ENCODE assay signal across 8 mouse cellular contexts in genomic region chr8:71719928-71720457, GRCm38 (mm10). TPM values are rescaled to one million over a fixed set of nuclear protein-coding genes. Genes with fewer than 3 reads are reported as not detected.
DNase-seq lines count a peak whose midpoint lies in the region; ATAC-seq and TF ChIP-seq lines count a peak whose summit lies in the region.

No protein-coding gene starts in this region.

- no peak overlapping the region for H3K4me3 ChIP-seq in lung, embryonic 14.5 days (ENCODE audit: low read depth, low read length)
- no peak overlapping the region for H3K4me3 ChIP-seq in lung, postnatal 0 days (ENCODE audit: low read depth, low read length)
- no peak overlapping the region for H3K4me3 ChIP-seq in hindbrain, embryonic 16.5 days (ENCODE audit: low read length)
- H3K4me3 ChIP-seq in midbrain, embryonic 11.5 days (ENCODE audit: low read depth, low read length), result no peak overlapping the region

- 39% methylated on average over 7 of the region's 7 CpGs for WGBS in lung, embryonic 14.5 days
- 39% methylated on average over 7 of the region's 7 CpGs for WGBS in lung, postnatal 0 days
- 20% methylated on average over 7 of the region's 7 CpGs for WGBS in hindbrain, embryonic 16.5 days
- 19% methylated on average over 7 of the region's 7 CpGs for WGBS in midbrain, embryonic 11.5 days

- H3K9me3 ChIP-seq in lung, embryonic 14.5 days (ENCODE audit: low read depth, low read length), result no peaks in the 10 kb centered on the region
- no peaks in the 10 kb centered on the region for H3K9me3 ChIP-seq in lung, postnatal 0 days (ENCODE audit: low read length)
- no peaks in the 10 kb centered on the region for H3K9me3 ChIP-seq in hindbrain, embryonic 16.5 days (ENCODE audit: control insufficient read depth, low read length)
- no peaks in the 10 kb centered on the region for H3K9me3 ChIP-seq in midbrain, embryonic 11.5 days (ENCODE audit: control insufficient read depth, low read length)

- TF ChIP-seq EP300 in lung, postnatal 0 days (IDR thresholded peaks at IDR 0.05), result no peak

- no peak for TF ChIP-seq CTCF in lung, embryonic 14.5 days (IDR thresholded peaks at IDR 0.05; ENCODE audit: low read depth)
- no peak for TF ChIP-seq CTCF in lung, postnatal 0 days (IDR thresholded peaks at IDR 0.05)

- no peak overlapping the region for H3K4me2 ChIP-seq in lung, embryonic 14.5 days
- no peak overlapping the region for H3K4me2 ChIP-seq in lung, postnatal 0 days (replicated peaks; ENCODE audit: low read depth, low read length)
- peak overlapping the region; percentile 43 for H3K4me2 ChIP-seq in hindbrain, embryonic 16.5 days (ENCODE audit: low read length)
- H3K4me2 ChIP-seq in midbrain, embryonic 11.5 days, result peak overlapping the region; percentile 15; the same call in 1 of the 2 replicates

- H3K27ac ChIP-seq in lung, embryonic 14.5 days (ENCODE audit: low read depth), result no peak overlapping the region
- no peak overlapping the region for H3K27ac ChIP-seq in lung, postnatal 0 days (ENCODE audit: low read length)
- H3K27ac ChIP-seq in hindbrain, embryonic 16.5 days (ENCODE audit: low read depth, low read length), result peak overlapping the region; percentile 72
- peak overlapping the region; percentile 52; the same call in 1 of the 2 replicates for H3K27ac ChIP-seq in midbrain, embryonic 11.5 days (ENCODE audit: low read depth, low read length)

- H3K27me3 ChIP-seq in lung, embryonic 14.5 days (ENCODE audit: insufficient read depth, low read length), result peaks cover 8% of the 10 kb centered on the region
- no peaks in the 10 kb centered on the region for H3K27me3 ChIP-seq in lung, postnatal 0 days (replicated peaks; ENCODE audit: insufficient read depth, low read length)
- no peaks in the 10 kb centered on the region for H3K27me3 ChIP-seq in hindbrain, embryonic 16.5 days (replicated peaks; ENCODE audit: control insufficient read depth, insufficient read depth, low read length)
- no peaks in the 10 kb centered on the region for H3K27me3 ChIP-seq in midbrain, embryonic 11.5 days (ENCODE audit: control insufficient read depth, insufficient read depth, low read length)

- no peaks in the 10 kb centered on the region for H3K36me3 ChIP-seq in lung, embryonic 14.5 days (ENCODE audit: insufficient read depth)
- no peaks in the 10 kb centered on the region for H3K36me3 ChIP-seq in lung, postnatal 0 days (ENCODE audit: insufficient read depth, low read length)
- peaks cover 4% of the 10 kb centered on the region for H3K36me3 ChIP-seq in hindbrain, embryonic 16.5 days (ENCODE audit: control insufficient read depth, insufficient read depth, low read length)
- no peaks in the 10 kb centered on the region for H3K36me3 ChIP-seq in midbrain, embryonic 11.5 days (ENCODE audit: control insufficient read depth, insufficient read depth, low read length)

- peak; percentile 50 for DNase-seq in lung, embryonic 14.5 days
- DNase-seq in lung, postnatal 0 days (ENCODE audit: low spot score), result no peak
- peak; percentile 99 for DNase-seq in midbrain, embryonic 11.5 days (ENCODE audit: low spot score, missing footprints)
- peak; percentile 68 to 70 for DNase-seq in thymus, postnatal 10 days (ENCODE audit: low spot score in 2 of 2)
- no peak for DNase-seq in ovary, postnatal 14 days (ENCODE audit: low spot score)
- no peak for DNase-seq in cerebellum, adult 8-10 months
- no peak for DNase-seq in cerebellum, postnatal 36 days

- ATAC-seq in lung, embryonic 14.5 days (ENCODE audit: insufficient read depth), result no peak
- ATAC-seq in lung, postnatal 0 days, result no peak
- peak; percentile 72 for ATAC-seq in hindbrain, embryonic 16.5 days
- peak; percentile 85 for ATAC-seq in midbrain, embryonic 11.5 days (ENCODE audit: low FRiP score)

- H3K9ac ChIP-seq in lung, embryonic 14.5 days, result no peak overlapping the region
- H3K9ac ChIP-seq in lung, postnatal 0 days (replicated peaks; ENCODE audit: low read depth), result no peak overlapping the region
- peak overlapping the region; percentile 33; the same call in 1 of the 2 replicates for H3K9ac ChIP-seq in hindbrain, embryonic 16.5 days (ENCODE audit: low read depth, low read length)
- no peak overlapping the region for H3K9ac ChIP-seq in midbrain, embryonic 11.5 days (ENCODE audit: low read length)

- H3K4me1 ChIP-seq in lung, embryonic 14.5 days (ENCODE audit: insufficient read depth), result no peaks in the 10 kb centered on the region
- 0 out of 2 replicates have a peak, but pooled peaks cover under 1% of the 10 kb centered on the region for H3K4me1 ChIP-seq in lung, postnatal 0 days (ENCODE audit: insufficient read depth, low read depth, low read length)
- peaks cover 50% of the 10 kb centered on the region for H3K4me1 ChIP-seq in hindbrain, embryonic 16.5 days (ENCODE audit: control insufficient read depth, insufficient read depth, low read depth, low read length)
- peaks cover 36% of the 10 kb centered on the region for H3K4me1 ChIP-seq in midbrain, embryonic 11.5 days (ENCODE audit: control insufficient read depth, insufficient read depth, low read length)

RNA-seq across cellular contexts. Expression of gene Fcho1, which starts 5.5 kb away (rescaled TPM):
- polyA plus RNA-seq in lung, embryonic 14.5 days (2014; fragmentation: Nextera tagmentation; extraction: Ambion mirVana), result 3.9 and 4.5 TPM in 2 replicates
- polyA plus RNA-seq in lung, postnatal 0 days (2015; fragmentation: Nextera tagmentation; extraction: Ambion mirVana), result 1.4 and 1.8 TPM in 2 replicates
- polyA plus RNA-seq in hindbrain, embryonic 16.5 days (2015; fragmentation: Nextera tagmentation; extraction: Ambion mirVana), result 78.6 and 89.5 TPM in 2 replicates
- polyA plus RNA-seq in midbrain, embryonic 11.5 days (2014; fragmentation: Nextera tagmentation; extraction: Ambion mirVana), result 12.9 and 15.3 TPM in 2 replicates

RNA-seq across cellular contexts. Expression of gene B3gnt3, which starts 18.4 kb away (rescaled TPM):
- polyA plus RNA-seq in lung, embryonic 14.5 days (2014; fragmentation: Nextera tagmentation; extraction: Ambion mirVana), result 2.1 and 2.3 TPM in 2 replicates
- polyA plus RNA-seq in lung, postnatal 0 days (2015; fragmentation: Nextera tagmentation; extraction: Ambion mirVana), result 11.7 and 12.1 TPM in 2 replicates
- polyA plus RNA-seq in hindbrain, embryonic 16.5 days (2015; fragmentation: Nextera tagmentation; extraction: Ambion mirVana), result 0.44 and 0.62 TPM in 2 replicates
- 0.38 and 0.63 TPM in 2 replicates for polyA plus RNA-seq in midbrain, embryonic 11.5 days (2014; fragmentation: Nextera tagmentation; extraction: Ambion mirVana)

RNA-seq across cellular contexts. Expression of gene Insl3, which starts 31.0 kb away (rescaled TPM):
- polyA plus RNA-seq in lung, embryonic 14.5 days (2014; fragmentation: Nextera tagmentation; extraction: Ambion mirVana), result 0.87 and 1.0 TPM in 2 replicates
- polyA plus RNA-seq in lung, postnatal 0 days (2015; fragmentation: Nextera tagmentation; extraction: Ambion mirVana), result 2.9 and 3.9 TPM in 2 replicates
- polyA plus RNA-seq in hindbrain, embryonic 16.5 days (2015; fragmentation: Nextera tagmentation; extraction: Ambion mirVana), result 1.2 and 1.5 TPM in 2 replicates
- 0.44 and 0.48 TPM in 2 replicates for polyA plus RNA-seq in midbrain, embryonic 11.5 days (2014; fragmentation: Nextera tagmentation; extraction: Ambion mirVana)

RNA-seq across cellular contexts. Expression of gene Jak3, which starts 43.9 kb away (rescaled TPM):
- 7.2 and 7.8 TPM in 2 replicates for polyA plus RNA-seq in lung, embryonic 14.5 days (2014; fragmentation: Nextera tagmentation; extraction: Ambion mirVana)
- polyA plus RNA-seq in lung, postnatal 0 days (2015; fragmentation: Nextera tagmentation; extraction: Ambion mirVana), result 7.7 and 10.0 TPM in 2 replicates
- 7.3 and 8.1 TPM in 2 replicates for polyA plus RNA-seq in hindbrain, embryonic 16.5 days (2015; fragmentation: Nextera tagmentation; extraction: Ambion mirVana)
- 1.3 and 1.7 TPM in 2 replicates for polyA plus RNA-seq in midbrain, embryonic 11.5 days (2014; fragmentation: Nextera tagmentation; extraction: Ambion mirVana)

RNA-seq across cellular contexts. Expression of gene Unc13a, which starts 48.4 kb away (rescaled TPM):
- 0.46 and 0.64 TPM in 2 replicates for polyA plus RNA-seq in lung, embryonic 14.5 days (2014; fragmentation: Nextera tagmentation; extraction: Ambion mirVana)
- polyA plus RNA-seq in lung, postnatal 0 days (2015; fragmentation: Nextera tagmentation; extraction: Ambion mirVana), result 0.35 and 0.46 TPM in 2 replicates
- polyA plus RNA-seq in hindbrain, embryonic 16.5 days (2015; fragmentation: Nextera tagmentation; extraction: Ambion mirVana), result 22.4 and 23.1 TPM in 2 replicates
- 5.4 and 6.5 TPM in 2 replicates for polyA plus RNA-seq in midbrain, embryonic 11.5 days (2014; fragmentation: Nextera tagmentation; extraction: Ambion mirVana)

Comparison
In these comparisons a context has a peak if more than half of its experiments do, and no peak if none do; other contexts are left out.
1. DNase-seq: peak in lung, embryonic 14.5 days (single experiment), midbrain, embryonic 11.5 days (single experiment) and thymus, postnatal 10 days (2 of 2); none in lung, postnatal 0 days (single experiment), ovary, postnatal 14 days (single experiment), cerebellum, adult 8-10 months (single experiment) and cerebellum, postnatal 36 days (0 of 2).
2. ATAC-seq: peak in hindbrain, embryonic 16.5 days (single experiment) and midbrain, embryonic 11.5 days (single experiment); none in lung, embryonic 14.5 days (single experiment) and lung, postnatal 0 days (single experiment).
3. H3K27ac ChIP-seq: peak in hindbrain, embryonic 16.5 days (single experiment) and midbrain, embryonic 11.5 days (single experiment); none in lung, embryonic 14.5 days (single experiment) and lung, postnatal 0 days (single experiment).
4. H3K4me2 ChIP-seq: peak in hindbrain, embryonic 16.5 days (single experiment) and midbrain, embryonic 11.5 days (single experiment); none in lung, embryonic 14.5 days (single experiment) and lung, postnatal 0 days (single experiment).